Mouse (Mus musculus) bone marrow macrophage, adult 2 months (primary cell): ENCODE results near the gene Celsr2.

Source experiments
- CTCF ChIP-seq: IDR thresholded peaks from 2 replicates; pipeline ENCODE4 v1.5.1; 2012; ENCODE audit warnings: low read depth, mild to moderate bottlenecking, low read length, moderate library complexity
- POLR2A ChIP-seq: IDR thresholded peaks from 2 replicates; pipeline ENCODE4 v1.6.1; 2012; ENCODE audit warnings: mild to moderate bottlenecking, low read depth, low read length, borderline replicate concordance

DNA sequence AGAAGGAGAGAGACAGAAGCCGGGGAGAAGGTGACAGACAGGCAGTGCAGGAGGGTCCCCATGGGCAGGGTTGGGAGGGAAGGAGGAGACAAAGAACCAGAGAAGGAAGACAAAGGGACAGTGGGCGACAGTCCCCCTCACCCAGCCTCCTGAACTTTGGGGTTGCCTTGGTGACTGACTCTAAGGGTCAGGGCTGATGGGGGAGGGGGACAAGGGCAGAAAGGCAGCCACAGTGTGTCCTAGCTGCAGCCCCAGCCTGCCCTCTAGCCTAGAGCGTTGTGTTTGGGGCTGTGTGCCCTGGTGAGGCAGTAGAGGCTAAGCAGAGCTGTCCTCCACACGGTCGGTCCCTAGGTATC, 5.0 kb downstream of the Celsr2 start:
- TF ChIP-seq POLR2A = no peak
- TF ChIP-seq CTCF = no peak
